Mouse (Mus musculus): Measurements from ENCODE around the gene Rnase11. TPM values are rescaled to one million over a fixed set of nuclear protein-coding genes. Genes with fewer than 3 reads are reported as not detected.

Gene Rnase11
- polyA plus RNA-seq, 1 experiment: not detected

- H3K27ac ChIP-seq (replicated peaks; ENCODE audit: low read depth, low read length): no peak overlapping the region
- peak overlapping the region; percentile 74; the same call in 1 of the 2 replicates for H3K4me3 ChIP-seq (ENCODE audit: insufficient read depth, low read depth, low read length)
- no peaks in the 10 kb centered on the region for H3K4me1 ChIP-seq (ENCODE audit: control insufficient read depth, insufficient read depth, insufficient read length, low read length)
Observed at GRCm38 (mm10) chr14:51087762-51088161, 37.8 kb upstream of the Rnase11 start.

- no peaks in the 10 kb centered on the region for H3K4me1 ChIP-seq (ENCODE audit: control insufficient read depth, insufficient read depth, insufficient read length, low read length)
- no peak overlapping the region for H3K4me3 ChIP-seq (ENCODE audit: insufficient read depth, low read depth, low read length)
Observed at GRCm38 (mm10) chr14:51085911-51086310, 35.9 kb upstream of the Rnase11 start.

GRCm38 (mm10) chr14:51085086-51085485 is 35.1 kb upstream of the Rnase11 start:
- no peak overlapping the region for H3K4me3 ChIP-seq (ENCODE audit: insufficient read depth, low read depth, low read length)
- H3K4me1 ChIP-seq (ENCODE audit: control insufficient read depth, insufficient read depth, insufficient read length, low read length): no peaks in the 10 kb centered on the region
- H3K27ac ChIP-seq (replicated peaks; ENCODE audit: low read depth, low read length): no peak overlapping the region

More at GRCm38 (mm10) chr14:51085911-51086310, 35.9 kb upstream of the Rnase11 start:
- no peak overlapping the region for H3K27ac ChIP-seq (replicated peaks; ENCODE audit: low read depth, low read length)

- H3K27ac ChIP-seq (replicated peaks; ENCODE audit: low read depth, low read length): no peak overlapping the region
- H3K4me1 ChIP-seq (ENCODE audit: control insufficient read depth, insufficient read depth, insufficient read length, low read length): no peaks in the 10 kb centered on the region
- H3K4me3 ChIP-seq (ENCODE audit: insufficient read depth, low read depth, low read length): peak overlapping the region; percentile 70
Observed at GRCm38 (mm10) chr14:51083805-51084204, 33.8 kb upstream of the Rnase11 start.

- no peaks in the 10 kb centered on the region for H3K4me1 ChIP-seq (ENCODE audit: control insufficient read depth, insufficient read depth, insufficient read length, low read length)
- H3K4me3 ChIP-seq (ENCODE audit: insufficient read depth, low read depth, low read length): peak overlapping the region; percentile 70
- peak overlapping the region; percentile 32; the same call in 1 of the 2 replicates for H3K27ac ChIP-seq (replicated peaks; ENCODE audit: low read depth, low read length)
Observed at GRCm38 (mm10) chr14:51082599-51083581, 32.9 kb upstream of the Rnase11 start.

- Histone ChIP-seq H3K27ac (replicated peaks; ENCODE audit: low read depth, low read length) (no peak overlapping the region), H3K4me1 (ENCODE audit: control insufficient read depth, insufficient read depth, insufficient read length, low read length) (no peaks in the 10 kb centered on the region), H3K4me3 (ENCODE audit: insufficient read depth, low read depth, low read length) (no peak overlapping the region)
Observed at GRCm38 (mm10) chr14:51081035-51081434, 31.1 kb upstream of the Rnase11 start.

- Histone ChIP-seq H3K4me1 (ENCODE audit: control insufficient read depth, insufficient read depth, insufficient read length, low read length) (no peaks in the 10 kb centered on the region), H3K4me3 (ENCODE audit: insufficient read depth, low read depth, low read length) (no peak overlapping the region), H3K27ac (replicated peaks; ENCODE audit: low read depth, low read length) (no peak overlapping the region)
Observed at GRCm38 (mm10) chr14:51079180-51079579, 29.2 kb upstream of the Rnase11 start.

- H3K4me1 ChIP-seq (ENCODE audit: control insufficient read depth, insufficient read depth, insufficient read length, low read length): no peaks in the 10 kb centered on the region
- H3K4me3 ChIP-seq (ENCODE audit: insufficient read depth, low read depth, low read length): no peak within 1 kb of the TSS
- no peak within 1 kb of the TSS for H3K27ac ChIP-seq (replicated peaks; ENCODE audit: low read depth, low read length)
Observed at GRCm38 (mm10) chr14:51074335-51074734, 24.4 kb upstream of the Rnase11 start, which contains the start of gene Olfr750. TSS of gene Olfr750 (minus strand) at chr14:51074435.

GRCm38 (mm10) chr14:51069617-51070016 is 19.7 kb upstream of the Rnase11 start:
- H3K4me3 ChIP-seq (ENCODE audit: insufficient read depth, low read depth, low read length): no peak overlapping the region
- H3K27ac ChIP-seq (replicated peaks; ENCODE audit: low read depth, low read length): no peak overlapping the region
- H3K4me1 ChIP-seq (ENCODE audit: control insufficient read depth, insufficient read depth, insufficient read length, low read length): no peaks in the 10 kb centered on the region

- H3K4me1 ChIP-seq (ENCODE audit: control insufficient read depth, insufficient read depth, insufficient read length, low read length): no peaks in the 10 kb centered on the region
Observed at GRCm38 (mm10) chr14:51068956-51069355, 19.0 kb upstream of the Rnase11 start.

GRCm38 (mm10) chr14:51060761-51061160 is 10.8 kb upstream of the Rnase11 start:
- H3K27ac ChIP-seq (replicated peaks; ENCODE audit: low read depth, low read length): no peak overlapping the region
- no peak overlapping the region for H3K4me3 ChIP-seq (ENCODE audit: insufficient read depth, low read depth, low read length)
- no peaks in the 10 kb centered on the region for H3K4me1 ChIP-seq (ENCODE audit: control insufficient read depth, insufficient read depth, insufficient read length, low read length)

More at GRCm38 (mm10) chr14:51068956-51069355, 19.0 kb upstream of the Rnase11 start:
- no peak overlapping the region for H3K27ac ChIP-seq (replicated peaks; ENCODE audit: low read depth, low read length)
- no peak overlapping the region for H3K4me3 ChIP-seq (ENCODE audit: insufficient read depth, low read depth, low read length)

GRCm38 (mm10) chr14:51057401-51057831 is 7.5 kb upstream of the Rnase11 start, which contains the start of gene Rnase12:
TSS of gene Rnase12 (minus strand) at chr14:51057661.
- no peak within 1 kb of the TSS for H3K27ac ChIP-seq (replicated peaks; ENCODE audit: low read depth, low read length)

GRCm38 (mm10) chr14:51054243-51055237 is 4.6 kb upstream of the Rnase11 start:
- Histone ChIP-seq H3K27ac (replicated peaks; ENCODE audit: low read depth, low read length) (no peak overlapping the region), H3K4me1 (ENCODE audit: control insufficient read depth, insufficient read depth, insufficient read length, low read length) (no peaks in the 10 kb centered on the region), H3K4me3 (ENCODE audit: insufficient read depth, low read depth, low read length) (no peak overlapping the region)

More at GRCm38 (mm10) chr14:51057401-51057831, 7.5 kb upstream of the Rnase11 start, which contains the start of gene Rnase12:
- Histone ChIP-seq H3K4me3 (ENCODE audit: insufficient read depth, low read depth, low read length) (no peak within 1 kb of the TSS), H3K4me1 (ENCODE audit: control insufficient read depth, insufficient read depth, insufficient read length, low read length) (no peaks in the 10 kb centered on the region)

- Histone ChIP-seq H3K27ac (replicated peaks; ENCODE audit: low read depth, low read length) (no peak overlapping the region), H3K4me3 (ENCODE audit: insufficient read depth, low read depth, low read length) (no peak overlapping the region), H3K4me1 (ENCODE audit: control insufficient read depth, insufficient read depth, insufficient read length, low read length) (no peaks in the 10 kb centered on the region)
Observed at GRCm38 (mm10) chr14:51053176-51053575, 3.2 kb upstream of the Rnase11 start.
